Mouse (Mus musculus) adrenal gland, adult 18-20 months (tissue): ENCODE measurements around the gene Disp2. TPM values are rescaled to one million over a fixed set of nuclear protein-coding genes. Genes with fewer than 3 reads are reported as not detected.

ENCODE experiments used
- DNase-seq, 2 experiments: peaks; one replicate each; pipeline ENCODE4 v3.0.0; 2021 to 2022; ENCODE audit warnings: low spot score in 2 of 2
- total RNA-seq, 2 experiments: library from RNA; stranded (reverse); gene quantifications; 1 replicate in 1 of 2; 2 replicates in 1 of 2; pipeline ENCODE4 v1.2.3; 2021

Gene Disp2
- total RNA-seq, 2 experiments from 2014 or later: 32.1 to 32.7 TPM

DNA sequence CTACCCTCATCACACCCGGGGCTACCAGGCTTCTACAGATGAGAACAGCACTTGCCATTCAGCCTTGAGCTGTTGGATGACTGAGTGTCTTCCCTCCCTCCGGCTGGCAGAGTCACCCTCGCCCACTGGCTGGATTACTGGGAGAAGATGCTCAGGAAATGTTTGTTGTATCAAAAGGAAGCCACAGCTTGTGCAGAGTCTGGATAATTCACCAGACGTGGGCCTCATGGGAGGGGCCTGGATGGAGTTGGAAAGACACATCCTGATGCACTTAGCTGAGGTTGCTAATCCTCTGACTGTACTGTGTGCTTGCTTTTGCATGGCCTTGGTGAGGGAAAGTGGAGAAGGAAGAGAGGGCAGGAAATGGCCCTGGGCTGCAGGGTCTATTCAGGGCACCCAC lies 23.4 kb upstream of the Disp2 start:
- no peak for DNase-seq

DNA sequence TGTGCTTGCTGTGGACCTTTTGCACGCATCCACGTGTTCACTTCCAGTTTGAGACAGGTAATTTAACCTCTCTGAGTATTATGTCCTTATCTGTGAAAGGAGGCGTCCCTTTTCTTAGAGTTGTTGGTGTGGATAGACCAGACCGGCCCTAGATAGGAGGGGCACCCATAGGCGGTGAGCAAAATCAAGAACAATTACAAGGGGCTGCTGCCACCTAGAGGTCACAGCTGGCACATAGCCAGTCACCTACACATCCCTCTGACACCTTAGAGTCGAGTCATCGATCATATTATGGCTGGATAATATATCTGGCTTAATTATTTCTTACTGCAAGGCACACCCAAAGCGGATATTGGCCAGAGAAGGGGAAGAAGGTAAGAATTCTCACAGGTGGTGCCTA lies 19.7 kb upstream of the Disp2 start:
- DNase-seq: no peak

GRCm38 (mm10) chr2:118760311-118761025 lies 19.1 kb upstream of the Disp2 start:
- DNase-seq: no peak

- no peak for DNase-seq
Observed at GRCm38 (mm10) chr2:118761358-118761757, 18.2 kb upstream of the Disp2 start.

GRCm38 (mm10) chr2:118761906-118762783 lies 17.4 kb upstream of the Disp2 start, which contains the start of gene Ccdc9b:
Ccdc9b (minus strand) TSS chr2:118762661.
- peak; percentile 89 to 90 for DNase-seq

- DNase-seq: no peak
Observed at GRCm38 (mm10) chr2:118762784-118763148, 16.8 kb upstream of the Disp2 start.

GRCm38 (mm10) chr2:118763469-118763868 lies 16.1 kb upstream of the Disp2 start:
- no peak for DNase-seq

GRCm38 (mm10) chr2:118764094-118764831 lies 15.3 kb upstream of the Disp2 start:
- DNase-seq: no peak

DNA sequence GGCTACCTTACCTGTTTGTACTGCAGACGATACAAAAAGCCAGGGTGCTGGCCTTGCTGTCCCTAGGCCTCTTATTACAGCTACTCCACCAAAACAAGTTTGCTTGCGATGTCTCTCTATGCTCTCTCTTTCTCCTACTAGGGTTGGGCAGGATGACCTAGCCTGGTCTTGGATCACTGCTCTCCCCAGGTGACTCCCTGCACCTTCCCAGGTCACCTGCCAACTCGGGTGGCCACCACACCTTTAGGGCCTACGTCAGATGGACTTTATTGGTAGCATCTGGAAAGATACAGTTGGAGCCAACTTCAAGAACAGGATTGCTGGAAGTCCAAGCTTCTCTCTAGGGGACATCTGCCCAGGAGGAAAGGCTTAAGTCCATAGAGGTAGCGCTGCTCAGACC lies 14.6 kb upstream of the Disp2 start:
- no peak for DNase-seq

GRCm38 (mm10) chr2:118766041-118767033 lies 13.2 kb upstream of the Disp2 start:
- no peak for DNase-seq

DNA sequence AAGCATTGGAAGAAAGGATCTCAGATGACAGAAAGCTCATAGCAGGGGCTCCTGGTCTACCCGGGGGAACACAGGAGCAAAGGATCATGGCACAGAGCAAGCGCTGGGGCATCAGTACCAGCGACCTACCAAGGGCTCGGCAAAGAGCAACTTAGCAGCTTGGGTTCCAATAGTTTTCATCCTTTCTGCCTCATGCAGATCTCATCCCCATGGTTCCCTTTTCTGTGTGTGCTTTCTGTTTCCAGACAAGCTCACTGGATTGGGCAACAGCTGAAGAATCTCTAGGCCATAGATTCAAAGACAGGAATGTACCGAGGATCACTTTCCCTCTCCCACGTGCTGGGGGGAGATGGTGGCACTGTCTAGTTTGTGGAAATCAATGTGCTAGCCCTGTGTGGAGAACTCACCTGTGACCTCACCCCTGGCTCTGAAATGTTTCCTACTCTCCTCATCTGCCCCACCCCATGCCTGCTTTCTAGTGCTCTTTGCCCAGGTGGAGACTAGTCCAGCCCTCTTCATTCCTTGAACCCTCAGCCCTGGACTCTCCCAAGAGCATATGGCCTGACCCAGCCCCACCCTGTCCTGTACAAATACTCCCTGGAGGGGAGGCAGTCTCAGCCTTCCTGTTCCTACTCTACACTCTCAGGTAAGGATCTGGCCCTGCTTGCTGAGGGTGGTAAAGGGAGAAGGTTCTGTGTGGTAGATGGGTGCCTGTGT lies 7.2 kb upstream of the Disp2 start, which contains the start of gene Phgr1:
Gene Phgr1 (plus strand): TSS at position 612 of the 717 bp plus-strand sequence.
- DNase-seq: no peak

- DNase-seq: no peak
Observed at GRCm38 (mm10) chr2:118774536-118774935, 5.0 kb upstream of the Disp2 start.

DNA sequence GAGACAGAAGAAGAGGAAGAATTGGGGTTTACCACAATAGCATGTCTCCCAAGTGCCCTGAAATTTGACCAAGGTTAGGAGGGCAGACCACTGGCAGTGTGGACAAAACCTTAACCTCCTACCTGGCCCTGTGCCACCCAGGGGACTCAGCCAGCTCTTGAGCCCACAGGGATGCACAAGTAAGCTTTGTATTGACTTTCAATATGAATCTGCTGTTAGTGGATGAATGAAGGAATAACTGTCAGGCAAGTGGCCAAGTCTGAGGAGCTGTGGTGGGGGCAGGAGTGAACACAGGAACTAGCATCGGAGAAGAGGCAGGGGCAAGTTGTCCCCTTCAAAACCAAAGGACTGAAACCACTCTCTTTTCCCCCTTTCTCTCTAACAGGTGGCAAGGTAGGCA lies 4.1 kb upstream of the Disp2 start:
- no peak for DNase-seq

GRCm38 (mm10) chr2:118775846-118776245 lies 3.7 kb upstream of the Disp2 start:
- DNase-seq: no peak

GRCm38 (mm10) chr2:118776295-118776694 lies 3.2 kb upstream of the Disp2 start:
- DNase-seq: no peak

- DNase-seq: no peak
Observed at GRCm38 (mm10) chr2:118778418-118778817, 1.1 kb upstream of the Disp2 start.

- no peak for DNase-seq
Observed at GRCm38 (mm10) chr2:118779065-118779464, 454 bp upstream of the Disp2 start.

GRCm38 (mm10) chr2:118781115-118781514 lies 1.6 kb downstream of the Disp2 start:
- DNase-seq: no peak

DNA sequence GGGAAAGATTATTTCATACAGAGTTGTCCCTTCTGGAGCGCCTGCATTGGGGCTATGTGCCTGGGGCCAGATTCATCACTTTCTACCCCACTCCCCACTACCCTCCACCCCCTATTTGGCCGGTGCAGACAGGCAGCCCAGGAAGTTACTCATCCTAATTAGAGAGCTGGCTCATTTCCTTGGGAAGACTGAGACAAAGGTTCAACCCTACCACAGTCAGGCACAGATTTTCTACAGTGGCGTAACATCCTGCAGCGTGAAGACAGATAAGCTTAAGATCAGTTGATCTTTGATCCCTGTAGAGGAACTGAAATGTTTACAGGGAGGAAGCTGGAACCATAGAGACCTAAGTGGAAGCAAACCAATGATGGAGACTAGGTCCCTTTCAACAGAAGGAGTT lies 2.8 kb downstream of the Disp2 start:
- no peak for DNase-seq

DNA sequence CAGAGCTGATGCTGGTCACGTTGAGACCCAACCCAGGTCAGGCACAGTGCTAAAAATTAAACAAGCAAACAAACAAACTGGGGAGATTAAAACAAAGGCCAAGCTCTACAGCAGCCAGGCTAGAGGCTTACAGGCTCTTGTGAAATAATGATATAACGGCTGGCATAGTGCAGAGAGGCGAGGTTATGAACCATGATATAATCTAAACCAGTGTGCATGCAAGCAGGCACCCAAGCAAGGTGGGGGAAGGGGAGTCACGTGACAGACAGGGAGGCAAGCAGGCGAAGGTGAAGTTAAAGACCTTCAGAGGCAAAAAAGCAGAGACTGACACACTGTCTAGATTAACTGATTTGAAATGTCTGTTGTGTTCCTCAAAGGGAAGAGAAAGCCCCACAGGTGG lies 3.6 kb downstream of the Disp2 start:
- no peak for DNase-seq
